Mouse (Mus musculus): ENCODE measurements at regions not wholly inside any gene's neighbourhood (a gene's known extent, or its start where the extent isn't known, plus 50 kb on each side); places are given as distances from the start of the nearest gene placed in this dataset.

GRCm38 (mm10) chr5:126199876-126200275 is 668.3 kb downstream of the Tmem132b start:
- no peak for DNase-seq

GRCm38 (mm10) chr5:126201535-126201934 is 670.0 kb downstream of the Tmem132b start:
- no peak for DNase-seq

- no peak for DNase-seq
These were observed 670.4 kb downstream of the Tmem132b start for GRCm38 (mm10) chr5:126201996-126202395.

- DNase-seq: no peak
These were observed 685.4 kb downstream of the Tmem132b start for GRCm38 (mm10) chr5:126217016-126217415.

- no peak for DNase-seq
These were observed 686.2 kb downstream of the Tmem132b start for GRCm38 (mm10) chr5:126217746-126218145.

- DNase-seq: no peak
These were observed 692.1 kb downstream of the Tmem132b start for GRCm38 (mm10) chr5:126223696-126224095.

- DNase-seq: no peak
These were observed 699.2 kb downstream of the Tmem132b start for GRCm38 (mm10) chr5:126230768-126231167.

- no peak for DNase-seq
These were observed 706.5 kb downstream of the Tmem132b start for GRCm38 (mm10) chr5:126238071-126238470.

GRCm38 (mm10) chr5:126245776-126246175 is 714.2 kb downstream of the Tmem132b start:
- DNase-seq: no peak

GRCm38 (mm10) chr5:126250331-126250730 is 718.8 kb downstream of the Tmem132b start:
- DNase-seq: no peak

- DNase-seq: no peak
These were observed 723.1 kb downstream of the Tmem132b start for GRCm38 (mm10) chr5:126254661-126255060.

GRCm38 (mm10) chr5:126257860-126258259 is 726.3 kb downstream of the Tmem132b start:
- no peak for DNase-seq

GRCm38 (mm10) chr5:126266471-126266870 is 734.9 kb downstream of the Tmem132b start:
- DNase-seq: no peak

GRCm38 (mm10) chr5:126266929-126267609 is 735.5 kb downstream of the Tmem132b start:
- DNase-seq: no peak

GRCm38 (mm10) chr5:126268592-126268991 is 737.0 kb downstream of the Tmem132b start:
- DNase-seq: no peak

- no peak for DNase-seq
These were observed 742.7 kb downstream of the Tmem132b start for GRCm38 (mm10) chr5:126274316-126274715.

GRCm38 (mm10) chr5:126281057-126281728 is 749.6 kb downstream of the Tmem132b start:
- DNase-seq: no peak

- DNase-seq: no peak
These were observed 750.2 kb downstream of the Tmem132b start for GRCm38 (mm10) chr5:126281782-126282181.

GRCm38 (mm10) chr5:126324847-126325246 is 793.3 kb downstream of the Tmem132b start:
- DNase-seq: no peak

- no peak for DNase-seq
These were observed 796.7 kb downstream of the Tmem132b start for GRCm38 (mm10) chr5:126328276-126328675.

- no peak for DNase-seq
These were observed 803.5 kb downstream of the Tmem132b start for GRCm38 (mm10) chr5:126335091-126335490.

- no peak for DNase-seq
These were observed 804.3 kb downstream of the Tmem132b start for GRCm38 (mm10) chr5:126335553-126336520.

GRCm38 (mm10) chr5:126337884-126338283 is 806.3 kb downstream of the Tmem132b start:
- DNase-seq: no peak

Data from thymus, postnatal 25 days (tissue).